Mouse (Mus musculus) lung, embryonic 16.5 days (tissue): ENCODE results near the gene Kntc1. TPM values are rescaled to one million over a fixed set of nuclear protein-coding genes. Genes with fewer than 3 reads are reported as not detected.

Experiments
- ATAC-seq: fragments of 200-750 bp; cut with Nextera tagmentation; 2 replicates; pipeline ENCODE4 v1.8.0; 2017; ENCODE audit warnings: low read depth, mild to moderate bottlenecking, moderate library complexity
- H3K27ac ChIP-seq: fragments of 300-500 bp; sonication (generic); 2 replicates; pipeline ENCODE4 v1.5.1; 2014; ENCODE audit warnings: mild to moderate bottlenecking, control low read depth, low read length
- H3K27me3 ChIP-seq: fragments of 300-500 bp; sonication (generic); 2 replicates; pipeline ENCODE4 v1.6.1; 2014; ENCODE audit warnings: low read depth, low read length, mixed read lengths; ENCODE audit not compliant: control insufficient read depth, insufficient read depth
- H3K36me3 ChIP-seq: fragments of 300-500 bp; sonication (generic); 2 replicates; pipeline ENCODE4 v1.6.1; 2014; ENCODE audit warnings: low read length; ENCODE audit not compliant: control insufficient read depth, insufficient read depth
- H3K4me1 ChIP-seq: fragments of 300-500 bp; sonication (generic); replicated peaks from 2 replicates; pipeline ENCODE4 v1.6.1; 2014; ENCODE audit warnings: low read length, mixed read lengths; ENCODE audit not compliant: control insufficient read depth, insufficient read depth
- H3K4me2 ChIP-seq: fragments of 300-500 bp; sonication (generic); 2 replicates; pipeline ENCODE4 v1.6.1; 2014; ENCODE audit warnings: low read depth, low read length, control low read depth
- H3K4me3 ChIP-seq: fragments of 300-500 bp; sonication (generic); 2 replicates; pipeline ENCODE4 v1.5.1; 2014; ENCODE audit warnings: mild to moderate bottlenecking, low read length, control low read depth
- H3K9ac ChIP-seq: fragments of 300-500 bp; sonication (generic); 2 replicates; pipeline ENCODE4 v1.6.1; 2014; ENCODE audit warnings: low read length, control low read depth
- H3K9me3 ChIP-seq: fragments of 300-500 bp; sonication (generic); 2 replicates; pipeline ENCODE4 v1.6.1; 2016; ENCODE audit warnings: low read length; ENCODE audit not compliant: control insufficient read depth
- WGBS: fragments of 180-500 bp; shearing (Covaris S2); extraction: QIAGEN DNeasy Blood & Tissue Kit; methylation state at CpG from one replicate; pipeline ENCODE4 v1.1.7; 2014; 5-methylcytosine and 5-hydroxymethylcytosine counted together
- polyA plus RNA-seq: library from polyadenylated mRNA; unstranded; fragments of >200 nt; fragmentation: Nextera tagmentation; extraction: Ambion mirVana; gene quantifications from 2 replicates; pipeline ENCODE4 v1.2.1, GENCODE M21; 2015

Gene Kntc1
- polyA plus RNA-seq, 1 experiment from 2014 or later = 32.4 TPM

DNA sequence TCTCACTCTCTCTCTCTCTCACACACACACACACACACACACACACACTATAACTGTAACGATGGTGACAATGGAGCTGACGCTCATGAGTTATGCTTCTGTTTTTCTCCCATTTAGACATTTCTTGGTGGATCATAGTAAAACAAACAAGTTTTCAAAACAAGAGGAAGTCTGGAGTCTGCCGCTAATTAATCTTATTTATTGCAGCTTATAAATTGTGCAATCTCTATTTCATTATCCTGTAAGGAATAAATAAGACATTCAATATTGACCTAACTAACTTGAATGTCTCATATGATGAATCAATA, 71.7 kb downstream of the Kntc1 start:
- WGBS = 82% methylated on average over 3 of the region's 3 CpGs
- Histone ChIP-seq H3K9ac (no peak overlapping the region), H3K4me2 (no peak overlapping the region), H3K4me1 (no peaks in the 10 kb centered on the region), H3K36me3 (peaks cover 12% of the 10 kb centered on the region; the same call in 1 of the 2 replicates), H3K27me3 (no peaks in the 10 kb centered on the region), H3K4me3 (no peak overlapping the region), H3K27ac (no peak overlapping the region), H3K9me3 (no peaks in the 10 kb centered on the region)
- no peak for ATAC-seq

DNA sequence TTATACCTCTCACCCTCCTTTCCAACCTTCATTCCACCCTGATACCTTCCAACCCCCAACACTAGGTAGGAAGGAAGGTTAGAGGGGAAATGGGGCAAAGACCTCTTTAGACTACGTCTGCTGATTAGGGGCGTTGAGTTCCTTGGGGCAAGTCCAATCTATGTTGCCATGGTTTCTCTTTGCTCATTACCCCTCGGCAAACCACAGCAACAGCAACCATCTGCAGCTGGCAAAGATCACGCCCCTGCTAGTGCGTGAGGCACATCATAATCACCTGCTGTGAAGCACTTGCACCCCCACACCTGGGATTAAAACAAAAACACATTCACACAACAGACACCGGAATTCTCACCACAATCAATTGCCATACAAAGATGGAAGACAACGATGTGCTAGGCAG, 73.2 kb downstream of the Kntc1 start:
- Histone ChIP-seq H3K36me3 (peaks cover 12% of the 10 kb centered on the region; the same call in 1 of the 2 replicates), H3K27ac (no peak overlapping the region), H3K9ac (no peak overlapping the region), H3K4me2 (no peak overlapping the region), H3K27me3 (no peaks in the 10 kb centered on the region), H3K9me3 (no peaks in the 10 kb centered on the region), H3K4me1 (no peaks in the 10 kb centered on the region), H3K4me3 (no peak overlapping the region)
- no peak for ATAC-seq
- WGBS = 72% methylated on average over 7 of the region's 7 CpGs

DNA sequence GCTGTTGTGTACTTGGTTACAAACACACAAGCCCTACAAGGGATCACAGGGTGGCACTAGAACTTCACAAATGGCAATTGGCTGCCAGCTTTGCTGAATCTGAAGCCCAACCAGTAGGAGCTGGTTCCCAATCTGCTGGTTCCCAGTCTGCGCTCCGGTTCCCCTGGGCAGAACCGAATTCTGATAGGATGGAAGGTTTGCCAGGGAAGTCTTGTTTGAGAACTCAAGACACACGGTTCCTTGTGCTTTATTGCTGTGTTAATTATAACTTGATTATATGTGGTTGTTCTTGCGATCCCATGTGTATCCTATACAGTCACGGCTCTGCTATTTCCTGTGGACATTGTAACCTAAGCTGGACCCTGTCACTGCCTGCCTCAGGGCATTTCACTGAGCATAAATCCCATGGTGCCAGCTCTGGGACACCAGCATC, 78.2 kb downstream of the Kntc1 start:
- no peaks in the 10 kb centered on the region for H3K9me3 ChIP-seq
- 61% methylated on average over 6 of the region's 6 CpGs for WGBS
- no peak for ATAC-seq
- H3K9ac ChIP-seq = no peak overlapping the region
- H3K27ac ChIP-seq = no peak overlapping the region
- no peaks in the 10 kb centered on the region for H3K27me3 ChIP-seq
- H3K4me3 ChIP-seq = no peak overlapping the region
- H3K4me1 ChIP-seq = no peaks in the 10 kb centered on the region
- no peak overlapping the region for H3K4me2 ChIP-seq
- H3K36me3 ChIP-seq = no peaks in the 10 kb centered on the region

DNA sequence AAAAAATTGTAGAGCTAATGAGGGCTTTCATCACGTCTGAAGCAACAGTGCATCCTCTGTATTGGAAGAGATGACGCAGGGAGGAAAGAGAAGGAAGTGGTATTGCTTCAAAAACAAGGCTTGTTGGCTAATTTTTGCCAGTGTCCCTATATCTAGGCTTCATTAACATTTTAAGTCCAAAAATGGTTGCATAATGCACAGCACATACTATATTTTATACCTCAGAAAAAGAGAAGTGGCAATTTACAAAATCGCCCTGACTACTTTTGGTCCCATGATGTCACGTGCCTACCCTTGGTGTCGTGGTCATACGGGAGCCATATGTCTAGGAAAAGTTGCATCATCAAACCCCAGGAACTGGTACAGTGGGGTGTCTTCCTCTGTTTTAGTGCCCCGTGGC, 82.8 kb downstream of the Kntc1 start:
- no peaks in the 10 kb centered on the region for H3K9me3 ChIP-seq
- no peaks in the 10 kb centered on the region for H3K27me3 ChIP-seq
- H3K4me1 ChIP-seq = no peaks in the 10 kb centered on the region
- ATAC-seq = no peak
- WGBS = 83% methylated on average over 7 of the region's 7 CpGs
- no peak overlapping the region for H3K4me3 ChIP-seq
- no peaks in the 10 kb centered on the region for H3K36me3 ChIP-seq
- H3K27ac ChIP-seq = no peak overlapping the region
- H3K9ac ChIP-seq = no peak overlapping the region
- no peak overlapping the region for H3K4me2 ChIP-seq

DNA sequence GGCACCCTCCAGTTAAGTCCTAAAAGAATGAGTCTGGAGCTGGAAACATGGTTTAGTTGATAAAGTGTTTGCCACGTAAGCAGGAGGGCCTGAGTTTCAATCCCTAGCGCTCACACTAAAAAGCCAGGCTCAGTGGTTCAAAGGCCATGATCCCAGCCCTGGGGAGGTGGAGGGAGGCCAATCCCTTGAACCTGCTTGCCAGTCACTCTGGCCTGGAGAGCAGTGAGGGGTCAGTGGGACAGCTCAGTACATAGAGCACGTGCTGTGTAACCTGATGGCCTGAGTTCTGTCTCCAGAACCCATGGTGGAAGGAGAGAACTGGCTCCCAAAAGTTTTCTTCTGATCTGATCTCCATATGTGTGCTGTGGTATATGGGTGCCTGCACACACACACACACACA, 85.3 kb downstream of the Kntc1 start:
- no peak overlapping the region for H3K4me2 ChIP-seq
- H3K27ac ChIP-seq = no peak overlapping the region
- no peaks in the 10 kb centered on the region for H3K27me3 ChIP-seq
- H3K9ac ChIP-seq = no peak overlapping the region
- H3K4me1 ChIP-seq = no peaks in the 10 kb centered on the region
- no peak for ATAC-seq
- H3K9me3 ChIP-seq = no peaks in the 10 kb centered on the region
- WGBS = 69% methylated on average over 3 of the region's 3 CpGs
- H3K4me3 ChIP-seq = no peak overlapping the region
- H3K36me3 ChIP-seq = no peaks in the 10 kb centered on the region

DNA sequence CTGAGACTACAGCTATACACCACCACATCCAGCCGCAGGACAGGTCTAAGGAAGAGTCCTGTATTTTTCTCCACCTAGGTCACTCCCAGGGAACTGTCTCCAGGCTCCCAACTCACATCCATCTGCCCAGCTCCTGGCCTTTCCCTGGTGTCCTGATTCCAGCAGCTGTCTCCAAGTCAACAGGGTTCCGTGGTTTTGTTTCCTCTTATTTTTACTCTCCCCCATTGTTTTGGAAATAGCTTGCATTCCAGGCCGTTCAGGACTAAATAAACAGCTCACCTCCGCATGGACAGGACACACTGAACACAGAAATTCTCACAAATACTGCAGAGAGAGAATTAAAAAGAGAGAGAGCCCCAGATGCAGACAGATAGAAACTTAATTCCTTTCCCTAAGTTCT, 87.9 kb downstream of the Kntc1 start:
- Histone ChIP-seq H3K4me3 (no peak overlapping the region), H3K4me1 (peaks cover 6% of the 10 kb centered on the region), H3K4me2 (no peak overlapping the region), H3K27ac (no peak overlapping the region), H3K36me3 (no peaks in the 10 kb centered on the region), H3K9ac (no peak overlapping the region), H3K9me3 (no peaks in the 10 kb centered on the region), H3K27me3 (no peaks in the 10 kb centered on the region)
- 30% methylated on average over 4 of the region's 4 CpGs for WGBS
- ATAC-seq = no peak

DNA sequence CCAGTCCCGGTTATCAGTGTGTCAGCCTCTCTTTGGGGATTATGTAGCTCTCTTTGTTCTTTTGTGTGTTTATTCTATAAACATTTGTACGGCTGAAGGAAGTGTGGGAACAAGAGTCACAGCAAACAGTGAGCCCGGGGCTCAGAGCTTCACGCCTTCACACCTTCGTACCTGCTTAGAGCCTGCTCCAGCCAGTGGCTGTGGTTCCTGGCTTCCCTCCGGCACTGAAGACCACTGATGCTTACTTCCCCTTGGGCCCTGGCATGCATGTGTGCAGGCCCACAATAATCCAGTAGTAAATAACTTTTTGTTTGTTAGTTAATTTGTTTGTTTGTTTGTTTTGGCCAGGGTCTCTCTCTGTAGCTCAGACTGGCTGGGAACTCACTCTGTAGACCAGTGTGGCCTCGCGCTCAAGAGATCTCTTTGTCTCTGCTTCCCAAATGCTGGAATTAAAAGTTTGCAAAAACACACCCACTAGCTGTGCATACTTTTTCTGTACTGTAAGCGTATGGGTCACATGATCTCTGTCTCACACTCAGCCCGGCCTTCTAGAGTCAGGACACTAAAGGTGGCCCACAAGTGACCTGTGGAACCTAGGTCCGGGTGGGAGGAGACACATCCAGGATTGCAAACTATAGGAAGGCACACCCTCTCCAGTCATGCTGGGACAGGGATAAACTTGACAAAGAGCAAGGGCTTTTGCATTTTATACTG, 92.9 kb downstream of the Kntc1 start:
- Histone ChIP-seq H3K4me3 (no peak overlapping the region), H3K9me3 (no peaks in the 10 kb centered on the region), H3K27ac (no peak overlapping the region), H3K27me3 (no peaks in the 10 kb centered on the region), H3K4me2 (no peak overlapping the region), H3K36me3 (no peaks in the 10 kb centered on the region), H3K4me1 (peaks cover 7% of the 10 kb centered on the region), H3K9ac (no peak overlapping the region)
- peak; percentile 41; the same call in 1 of the 2 replicates for ATAC-seq
- WGBS = 37% methylated on average over 11 of the region's 11 CpGs

DNA sequence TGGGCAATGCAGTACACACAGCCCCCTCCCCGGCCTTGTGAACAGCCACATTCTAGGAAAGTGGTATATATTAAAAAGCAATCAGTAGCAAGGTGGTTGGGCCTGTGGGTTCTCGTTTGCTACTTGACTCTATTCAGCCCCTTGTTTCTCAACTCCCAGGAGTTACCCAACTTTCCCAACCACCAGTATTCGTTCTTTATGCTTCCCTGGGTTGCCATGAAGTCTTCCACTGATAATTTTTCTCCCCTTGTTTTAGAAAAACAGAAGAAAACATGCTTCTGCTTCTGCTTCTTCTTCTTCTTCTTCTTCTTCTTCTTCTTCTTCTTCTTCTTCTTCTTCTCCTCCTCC, 93.4 kb downstream of the Kntc1 start:
- no peaks in the 10 kb centered on the region for H3K36me3 ChIP-seq
- H3K4me1 ChIP-seq = peaks cover 7% of the 10 kb centered on the region
- no peak overlapping the region for H3K27ac ChIP-seq
- no peak overlapping the region for H3K4me3 ChIP-seq
- H3K9ac ChIP-seq = no peak overlapping the region
- WGBS = 57% methylated on average over 3 of the region's 3 CpGs
- no peaks in the 10 kb centered on the region for H3K9me3 ChIP-seq
- no peaks in the 10 kb centered on the region for H3K27me3 ChIP-seq
- no peak overlapping the region for H3K4me2 ChIP-seq
- no peak for ATAC-seq

DNA sequence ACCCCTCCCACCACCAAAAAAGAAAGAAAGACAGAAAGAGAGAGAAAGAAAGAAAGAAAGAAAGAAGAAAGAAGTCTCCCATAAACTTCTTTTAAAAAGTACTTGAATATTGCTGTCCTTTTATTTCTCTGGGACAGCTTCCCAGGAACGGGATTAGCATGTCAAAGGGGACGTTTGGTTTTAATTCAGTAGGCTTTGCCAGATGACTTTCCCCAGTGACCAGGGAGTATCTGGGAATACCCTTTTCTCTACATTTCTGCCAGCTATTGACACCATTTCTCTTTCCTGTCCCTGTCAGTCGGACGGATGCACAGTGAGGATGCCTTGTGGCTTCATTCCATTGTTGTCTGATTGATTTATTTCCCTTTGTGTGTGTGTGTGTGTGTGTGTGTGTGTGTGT, 94.3 kb downstream of the Kntc1 start:
- Histone ChIP-seq H3K36me3 (no peaks in the 10 kb centered on the region), H3K27ac (no peak overlapping the region), H3K9me3 (no peaks in the 10 kb centered on the region), H3K4me1 (peaks cover 7% of the 10 kb centered on the region), H3K27me3 (no peaks in the 10 kb centered on the region), H3K4me3 (no peak overlapping the region), H3K4me2 (no peak overlapping the region), H3K9ac (no peak overlapping the region)
- WGBS = 61% methylated on average over 4 of the region's 4 CpGs
- ATAC-seq = no peak

DNA sequence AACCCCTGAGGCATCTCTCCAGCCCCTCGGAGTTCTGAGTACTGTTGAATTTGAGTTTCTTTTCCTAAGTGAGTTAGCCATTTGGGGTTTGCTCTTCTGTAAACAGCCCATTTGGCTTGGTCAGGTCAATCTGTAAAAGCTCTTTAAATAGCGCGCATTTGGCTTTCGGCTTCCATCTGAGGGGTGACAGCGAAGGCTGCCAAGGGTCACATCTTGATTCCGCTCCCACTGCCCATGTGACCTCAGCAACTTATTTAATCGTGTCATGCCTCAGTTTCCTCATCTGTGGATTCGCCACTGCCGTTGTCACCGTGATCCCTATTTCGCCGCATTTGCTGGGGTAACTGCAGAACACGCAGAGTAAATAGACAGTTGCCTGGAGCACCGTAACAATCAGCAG, 94.8 kb downstream of the Kntc1 start:
- WGBS = 82% methylated on average over 14 of the region's 14 CpGs
- no peak for ATAC-seq
- Histone ChIP-seq H3K4me1 (peaks cover 7% of the 10 kb centered on the region), H3K4me2 (no peak overlapping the region), H3K9me3 (no peaks in the 10 kb centered on the region), H3K4me3 (no peak overlapping the region), H3K27ac (no peak overlapping the region), H3K27me3 (no peaks in the 10 kb centered on the region), H3K9ac (no peak overlapping the region), H3K36me3 (no peaks in the 10 kb centered on the region)
